In the genomic region with DNA sequence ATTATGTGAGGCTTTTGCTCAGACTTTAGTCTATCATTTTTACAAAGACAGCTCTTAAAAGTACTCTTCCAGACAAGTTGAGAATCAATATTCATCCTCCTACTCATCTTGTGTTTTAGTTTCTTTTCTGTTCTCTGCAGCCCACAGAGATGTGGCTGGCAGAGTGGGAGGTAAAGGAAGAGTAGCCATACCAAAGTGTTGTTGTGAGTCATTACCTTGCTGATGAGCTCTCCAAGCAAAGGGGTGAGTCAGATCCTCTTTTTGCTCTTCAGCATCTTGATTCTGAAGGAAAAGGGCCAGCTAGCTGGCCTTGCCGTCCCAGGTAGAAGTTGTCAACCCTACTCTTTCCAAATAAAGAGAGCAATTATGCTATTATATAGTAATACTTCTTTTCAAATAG, we compare ENCODE assay signal across 27 mouse cellular contexts.
A peak's percentile ranks its signal among the peaks of the same experiment; 100 is the strongest.
DNase-seq lines count a peak whose midpoint lies in the region; ATAC-seq lines count a peak whose summit lies in the region.
"Had no signal": no experiment of that assay in that cellular context is flagged by ENCODE, and none has a peak within 500 bp of the region (broad histone marks: within the 10 kb centered on the region; RNA-seq: fewer than 3 reads in every experiment).

No protein-coding gene starts in this region.

- no peak overlapping the region for H3K4me3 ChIP-seq in hindbrain, embryonic 14.5 days (replicated peaks; ENCODE audit: low read length)
- no peak overlapping the region for H3K4me3 ChIP-seq in hindbrain, embryonic 16.5 days (ENCODE audit: low read length)
- no peak overlapping the region for H3K4me3 ChIP-seq in forebrain, embryonic 13.5 days
- H3K4me3 ChIP-seq: erythroblast, embryonic 14.5 days; heart, embryonic 13.5 days; hindbrain, embryonic 15.5 days; kidney, embryonic 15.5 days; left cerebral cortex, adult 2 months; limb, embryonic 12.5 days; liver, embryonic 15.5 days; midbrain, embryonic 10.5 days; midbrain, embryonic 15.5 days had no signal

- H3K27ac ChIP-seq in hindbrain, embryonic 14.5 days, result no peak overlapping the region
- no peak overlapping the region for H3K27ac ChIP-seq in hindbrain, embryonic 16.5 days (ENCODE audit: low read depth, low read length)
- no peak overlapping the region for H3K27ac ChIP-seq in forebrain, embryonic 13.5 days
- H3K27ac ChIP-seq: heart, embryonic 13.5 days; hindbrain, embryonic 15.5 days; kidney, embryonic 15.5 days; left cerebral cortex, adult 2 months; limb, embryonic 12.5 days; liver, embryonic 15.5 days; midbrain, embryonic 10.5 days; midbrain, embryonic 15.5 days had no signal

- no peaks in the 10 kb centered on the region for H3K9me3 ChIP-seq in hindbrain, embryonic 14.5 days (ENCODE audit: control insufficient read depth, low read length)
- no peaks in the 10 kb centered on the region for H3K9me3 ChIP-seq in hindbrain, embryonic 16.5 days (ENCODE audit: control insufficient read depth, low read length)
- H3K9me3 ChIP-seq in forebrain, embryonic 13.5 days (replicated peaks), result no peaks in the 10 kb centered on the region
- H3K9me3 ChIP-seq: G1E; heart, embryonic 13.5 days; hindbrain, embryonic 15.5 days; kidney, embryonic 15.5 days; limb, embryonic 12.5 days; liver, embryonic 15.5 days; midbrain, embryonic 10.5 days; midbrain, embryonic 15.5 days had no signal

- 93% methylated on average over 1 of the region's 1 CpGs for WGBS in hindbrain, embryonic 14.5 days
- 90% methylated on average over 1 of the region's 1 CpGs for WGBS in hindbrain, embryonic 16.5 days
- 91% methylated on average over 1 of the region's 1 CpGs for WGBS in forebrain, embryonic 13.5 days

- no peak overlapping the region for H3K9ac ChIP-seq in hindbrain, embryonic 14.5 days
- no peak overlapping the region for H3K9ac ChIP-seq in hindbrain, embryonic 16.5 days (ENCODE audit: low read depth, low read length)
- no peak overlapping the region for H3K9ac ChIP-seq in forebrain, embryonic 13.5 days
- H3K9ac ChIP-seq: forebrain, postnatal 0 days; heart, embryonic 13.5 days; hindbrain, embryonic 15.5 days; kidney, embryonic 15.5 days; limb, embryonic 12.5 days; liver, embryonic 15.5 days; lung, embryonic 14.5 days; midbrain, embryonic 15.5 days had no signal

- intact Hi-C loops in left cerebral cortex, postnatal 25 days (cut with DNase I), result no loop called here
- intact Hi-C loops in left cerebral cortex, postnatal 10 days (cut with DNase I), result no loop called here

- DNase-seq in hindbrain, embryonic 14.5 days (ENCODE audit: low spot score), result peak; percentile 16
- peak; percentile 7 to 69 for DNase-seq in left cerebral cortex, postnatal 25 days (ENCODE audit: low spot score in 2 of 2)
- DNase-seq in left cerebral cortex, postnatal 10 days (ENCODE audit: extremely low spot score in 1 of 2, low spot score in 2 of 2), result no peak
- DNase-seq in 416B (ENCODE audit: low read depth), result peak; percentile 81
- peak; percentile 74 for DNase-seq in brain, adult 2 months (ENCODE audit: low read depth, low spot score)
- DNase-seq in lung, postnatal 14 days, result no peak
- DNase-seq: adrenal gland, postnatal 25 days; cerebellum, adult 2 months; cerebellum, postnatal 14 days; forebrain, postnatal 0 days; gastrocnemius, postnatal 10 days; heart, postnatal 10 days; kidney, adult 18-20 months; kidney, postnatal 25 days; lung, embryonic 14.5 days had no signal

- no peak overlapping the region for H3K4me2 ChIP-seq in hindbrain, embryonic 14.5 days (replicated peaks)
- no peak overlapping the region for H3K4me2 ChIP-seq in hindbrain, embryonic 16.5 days (ENCODE audit: low read length)
- no peak overlapping the region for H3K4me2 ChIP-seq in forebrain, embryonic 13.5 days
- H3K4me2 ChIP-seq: heart, embryonic 13.5 days; hindbrain, embryonic 15.5 days; kidney, embryonic 15.5 days; limb, embryonic 12.5 days; liver, embryonic 15.5 days; lung, embryonic 14.5 days; midbrain, embryonic 15.5 days had no signal

- H3K4me1 ChIP-seq in hindbrain, embryonic 14.5 days (replicated peaks; ENCODE audit: control insufficient read depth, insufficient read depth, low read length), result no peaks in the 10 kb centered on the region
- H3K4me1 ChIP-seq in hindbrain, embryonic 16.5 days (ENCODE audit: control insufficient read depth, insufficient read depth, low read depth, low read length), result no peaks in the 10 kb centered on the region
- H3K4me1 ChIP-seq in forebrain, embryonic 13.5 days, result no peaks in the 10 kb centered on the region
- H3K4me1 ChIP-seq: heart, embryonic 13.5 days; hindbrain, embryonic 15.5 days; kidney, embryonic 15.5 days; liver, embryonic 15.5 days; midbrain, embryonic 10.5 days; midbrain, embryonic 15.5 days had no signal

- no peaks in the 10 kb centered on the region for H3K27me3 ChIP-seq in hindbrain, embryonic 14.5 days (ENCODE audit: control insufficient read depth, insufficient read depth, low read length)
- no peaks in the 10 kb centered on the region for H3K27me3 ChIP-seq in hindbrain, embryonic 16.5 days (replicated peaks; ENCODE audit: control insufficient read depth, insufficient read depth, low read length)
- no peaks in the 10 kb centered on the region for H3K27me3 ChIP-seq in forebrain, embryonic 13.5 days
- H3K27me3 ChIP-seq: heart, embryonic 13.5 days; hindbrain, embryonic 15.5 days; kidney, embryonic 15.5 days; limb, embryonic 12.5 days; liver, embryonic 15.5 days; midbrain, embryonic 15.5 days had no signal

- ATAC-seq in hindbrain, embryonic 14.5 days (ENCODE audit: low FRiP score), result no peak
- ATAC-seq in hindbrain, embryonic 16.5 days, result no peak
- no peak for ATAC-seq in forebrain, embryonic 13.5 days
- ATAC-seq: forebrain, postnatal 0 days; midbrain, embryonic 15.5 days had no signal

- H3K36me3 ChIP-seq in hindbrain, embryonic 14.5 days (replicated peaks; ENCODE audit: control insufficient read depth, insufficient read depth), result no peaks in the 10 kb centered on the region
- no peaks in the 10 kb centered on the region for H3K36me3 ChIP-seq in hindbrain, embryonic 16.5 days (ENCODE audit: control insufficient read depth, insufficient read depth, low read length)
- H3K36me3 ChIP-seq in forebrain, embryonic 13.5 days (ENCODE audit: poor library complexity, severe bottlenecking), result no peaks in the 10 kb centered on the region
- H3K36me3 ChIP-seq: G1E; heart, embryonic 13.5 days; hindbrain, embryonic 15.5 days; kidney, embryonic 15.5 days; limb, embryonic 12.5 days; liver, embryonic 15.5 days; midbrain, embryonic 10.5 days; midbrain, embryonic 15.5 days had no signal

Comparison
In these comparisons a context has a peak if more than half of its experiments do, and no peak if none do; other contexts are left out.
1. DNase-seq: peak in hindbrain, embryonic 14.5 days (single experiment), left cerebral cortex, postnatal 25 days (2 of 2), 416B (single experiment) and brain, adult 2 months (single experiment); none in left cerebral cortex, postnatal 10 days (0 of 2) and lung, postnatal 14 days (single experiment).